Mouse (Mus musculus): Measurements from ENCODE around the gene Col4a5.
A peak's percentile ranks its signal among the peaks of the same experiment; 100 is the strongest.

The Col4a5 gene

GRCm38 (mm10) chrX:141475110-141475509, at the start of gene Col4a5:
Col4a5 (plus strand) TSS chrX:141475385.
- DNase-seq, result peak; percentile 32 to 50

- no peak for DNase-seq
These were observed 38.4 kb upstream of the Col4a5 start for GRCm38 (mm10) chrX:141436780-141437179.

GRCm38 (mm10) chrX:141439423-141439822, 35.8 kb upstream of the Col4a5 start:
- no peak for DNase-seq

- no peak for DNase-seq
These were observed 27.2 kb upstream of the Col4a5 start for GRCm38 (mm10) chrX:141447936-141448335.

- DNase-seq, result no peak
These were observed 1.5 kb upstream of the Col4a5 start, which contains the start of gene Col4a6 for GRCm38 (mm10) chrX:141473470-141474302. Col4a6 (minus strand) TSS chrX:141474076.

- peak; percentile 4 to 7 for DNase-seq
These were observed 562 bp downstream of the Col4a5 start for GRCm38 (mm10) chrX:141475566-141476327.

GRCm38 (mm10) chrX:141494545-141494944, 19.4 kb downstream of the Col4a5 start:
- DNase-seq, result no peak

GRCm38 (mm10) chrX:141503125-141503524, 27.9 kb downstream of the Col4a5 start:
- DNase-seq, result no peak

- no peak for DNase-seq
These were observed 58.3 kb downstream of the Col4a5 start for GRCm38 (mm10) chrX:141533447-141533846.

GRCm38 (mm10) chrX:141547471-141547870, 72.3 kb downstream of the Col4a5 start:
- no peak for DNase-seq

- peak in 1 of 2 experiments; percentile 24 for DNase-seq
These were observed 115.1 kb downstream of the Col4a5 start for GRCm38 (mm10) chrX:141590242-141590641.

GRCm38 (mm10) chrX:141721725-141722124, 246.5 kb downstream of the Col4a5 start:
- DNase-seq, result peak; percentile 12 to 21

- no peak for DNase-seq
These were observed 248.8 kb downstream of the Col4a5 start for GRCm38 (mm10) chrX:141723936-141724335.

- peak; percentile 3 to 4 for DNase-seq
These were observed 249.3 kb downstream of the Col4a5 start for GRCm38 (mm10) chrX:141724391-141724891.

GRCm38 (mm10) chrX:141724937-141725918, 250.0 kb downstream of the Col4a5 start, which contains the start of gene Irs4:
Irs4 (minus strand) TSS chrX:141725263.
- DNase-seq, result peak; percentile 3 to 6

- no peak for DNase-seq
These were observed 254.4 kb downstream of the Col4a5 start for GRCm38 (mm10) chrX:141729570-141729969.
